Comparison of ENCODE assay signal across 19 mouse cellular contexts in genomic region chr8:13149866-13150265, GRCm38 (mm10). TPM values are rescaled to one million over a fixed set of nuclear protein-coding genes. Genes with fewer than 3 reads are reported as not detected.
DNase-seq lines count a peak whose midpoint lies in the region; ATAC-seq and TF ChIP-seq lines count a peak whose summit lies in the region.
"Had no signal": no experiment of that assay in that cellular context is flagged by ENCODE, and none has a peak within 500 bp of the region (broad histone marks: within the 10 kb centered on the region; RNA-seq: fewer than 3 reads in every experiment).

No protein-coding gene starts in this region.

- H3K4me3 ChIP-seq in cerebellum, adult 2 months (replicated peaks; ENCODE audit: insufficient read depth, low read depth, low read length) = no peak overlapping the region
- H3K4me3 ChIP-seq in midbrain, embryonic 11.5 days (ENCODE audit: low read depth, low read length) = no peak overlapping the region
- H3K4me3 ChIP-seq in midbrain, embryonic 13.5 days (replicated peaks) = no peak overlapping the region
- H3K4me3 ChIP-seq: embryonic facial prominence, embryonic 10.5 days; embryonic facial prominence, embryonic 12.5 days; forebrain, embryonic 13.5 days; forebrain, embryonic 15.5 days had no signal

- no peaks in the 10 kb centered on the region for H3K27me3 ChIP-seq in cerebellum, adult 2 months (ENCODE audit: control insufficient read depth, insufficient read depth, low read length)
- H3K27me3 ChIP-seq in midbrain, embryonic 11.5 days (ENCODE audit: control insufficient read depth, insufficient read depth, low read length) = no peaks in the 10 kb centered on the region
- H3K27me3 ChIP-seq in midbrain, embryonic 13.5 days = no peaks in the 10 kb centered on the region
- H3K27me3 ChIP-seq: embryonic facial prominence, embryonic 12.5 days; forebrain, embryonic 13.5 days; forebrain, embryonic 15.5 days had no signal

- no peak overlapping the region for H3K4me2 ChIP-seq in midbrain, embryonic 11.5 days
- no peak overlapping the region for H3K4me2 ChIP-seq in midbrain, embryonic 13.5 days (replicated peaks)
- H3K4me2 ChIP-seq: embryonic facial prominence, embryonic 12.5 days; forebrain, embryonic 13.5 days; forebrain, embryonic 15.5 days had no signal

- H3K9ac ChIP-seq in midbrain, embryonic 11.5 days (ENCODE audit: low read length) = no peak overlapping the region
- no peak overlapping the region for H3K9ac ChIP-seq in midbrain, embryonic 13.5 days (replicated peaks)
- H3K9ac ChIP-seq: embryonic facial prominence, embryonic 12.5 days; forebrain, embryonic 13.5 days; forebrain, embryonic 15.5 days; forebrain, postnatal 0 days had no signal

- peaks cover 2% of the 10 kb centered on the region; the same call in 1 of the 2 replicates for H3K4me1 ChIP-seq in cerebellum, adult 2 months (ENCODE audit: control insufficient read depth, insufficient read depth, low read length)
- H3K4me1 ChIP-seq in midbrain, embryonic 11.5 days (ENCODE audit: control insufficient read depth, insufficient read depth, low read length) = no peaks in the 10 kb centered on the region
- H3K4me1 ChIP-seq in midbrain, embryonic 13.5 days (replicated peaks) = no peaks in the 10 kb centered on the region
- H3K4me1 ChIP-seq: embryonic facial prominence, embryonic 10.5 days; embryonic facial prominence, embryonic 12.5 days; forebrain, embryonic 13.5 days; forebrain, embryonic 15.5 days had no signal

- no peak overlapping the region for H3K27ac ChIP-seq in cerebellum, adult 2 months (ENCODE audit: insufficient read depth, low read length)
- no peak overlapping the region for H3K27ac ChIP-seq in midbrain, embryonic 11.5 days (ENCODE audit: low read depth, low read length)
- H3K27ac ChIP-seq in midbrain, embryonic 13.5 days = no peak overlapping the region
- H3K27ac ChIP-seq: embryonic facial prominence, embryonic 10.5 days; embryonic facial prominence, embryonic 12.5 days; forebrain, embryonic 13.5 days; forebrain, embryonic 15.5 days had no signal

- WGBS in cerebellum, adult 2 months = 36% methylated on average over 5 of the region's 5 CpGs
- 69% methylated on average over 5 of the region's 5 CpGs for WGBS in midbrain, embryonic 11.5 days
- 78% methylated on average over 5 of the region's 5 CpGs for WGBS in midbrain, embryonic 13.5 days

- TF ChIP-seq CTCF in cerebellum, adult 2 months (IDR thresholded peaks at IDR 0.05; ENCODE audit: borderline replicate concordance, insufficient read depth, low read depth, low read length) = no peak

- no peak for TF ChIP-seq POLR2A in cerebellum, adult 2 months (IDR thresholded peaks at IDR 0.05; ENCODE audit: borderline replicate concordance, insufficient read depth, low read length)

- peaks cover 6% of the 10 kb centered on the region; the same call in 1 of the 2 replicates for H3K36me3 ChIP-seq in midbrain, embryonic 11.5 days (ENCODE audit: control insufficient read depth, insufficient read depth, low read length)
- peaks cover 62% of the 10 kb centered on the region for H3K36me3 ChIP-seq in midbrain, embryonic 13.5 days

- no peak for ATAC-seq in cerebellum, adult (ENCODE audit: insufficient number of reproducible peaks, low FRiP score, low TSS enrichment)
- no peak for ATAC-seq in midbrain, embryonic 11.5 days (ENCODE audit: low FRiP score)
- ATAC-seq in midbrain, embryonic 13.5 days = no peak
- ATAC-seq: activated CD4-positive, CD25-positive, alpha-beta regulatory T cell, adult 4 months; CD4-positive, CD25-positive, alpha-beta regulatory T cell, adult 4 months; forebrain, embryonic 13.5 days; forebrain, embryonic 15.5 days; forebrain, postnatal 0 days had no signal

- H3K9me3 ChIP-seq in midbrain, embryonic 11.5 days (ENCODE audit: control insufficient read depth, low read length) = no peaks in the 10 kb centered on the region
- H3K9me3 ChIP-seq in midbrain, embryonic 13.5 days = no peaks in the 10 kb centered on the region
- H3K9me3 ChIP-seq: embryonic facial prominence, embryonic 10.5 days; embryonic facial prominence, embryonic 12.5 days; forebrain, embryonic 13.5 days; forebrain, embryonic 15.5 days had no signal

- peak; percentile 39 to 45 for DNase-seq in cerebellum, adult 2 months
- DNase-seq in cerebellum, postnatal 4 days (ENCODE audit: low spot score in 2 of 2) = no peak
- DNase-seq in cerebellum, postnatal 25 days = peak; percentile 38 to 64
- DNase-seq in midbrain, embryonic 11.5 days (ENCODE audit: low spot score, missing footprints) = peak; percentile 61
- no peak for DNase-seq in spleen, postnatal 4 days (ENCODE audit: low spot score in 2 of 2)
- DNase-seq: adrenal gland, adult 8-10 months; adrenal gland, postnatal 14 days; adrenal gland, postnatal 36 days; B cell, adult 2 months; cerebellum, adult 11 months; forebrain, postnatal 0 days had no signal

RNA-seq across cellular contexts. Expression of gene Lamp1, which starts 9.1 kb away (rescaled TPM):
- 554 and 555 TPM in 2 replicates for polyA plus RNA-seq in cerebellum, adult 2 months (2012; rRNA removed)
- polyA plus RNA-seq in midbrain, embryonic 11.5 days (2014; fragmentation: Nextera tagmentation; extraction: Ambion mirVana) = 274 and 282 TPM in 2 replicates
- 223 and 242 TPM in 2 replicates for polyA plus RNA-seq in midbrain, embryonic 13.5 days (2015; fragmentation: Nextera tagmentation; extraction: Ambion mirVana)

RNA-seq across cellular contexts. Expression of gene Cul4a, which starts 44.4 kb away (rescaled TPM):
- polyA plus RNA-seq in cerebellum, adult 2 months (2012; rRNA removed) = 54.5 and 57.0 TPM in 2 replicates
- 89.7 and 90.1 TPM in 2 replicates for polyA plus RNA-seq in midbrain, embryonic 11.5 days (2014; fragmentation: Nextera tagmentation; extraction: Ambion mirVana)
- 69.6 and 76.1 TPM in 2 replicates for polyA plus RNA-seq in midbrain, embryonic 13.5 days (2015; fragmentation: Nextera tagmentation; extraction: Ambion mirVana)

RNA-seq across cellular contexts. Expression of gene Pcid2, which starts 44.6 kb away (rescaled TPM):
- polyA plus RNA-seq in cerebellum, adult 2 months (2012; rRNA removed) = 39.0 and 39.6 TPM in 2 replicates
- 51.5 and 58.3 TPM in 2 replicates for polyA plus RNA-seq in midbrain, embryonic 11.5 days (2014; fragmentation: Nextera tagmentation; extraction: Ambion mirVana)
- 49.2 and 50.0 TPM in 2 replicates for polyA plus RNA-seq in midbrain, embryonic 13.5 days (2015; fragmentation: Nextera tagmentation; extraction: Ambion mirVana)

RNA-seq across cellular contexts. Expression of gene Grtp1, which starts 50.6 kb away (rescaled TPM):
- polyA plus RNA-seq in cerebellum, adult 2 months (2012; rRNA removed) = 6.8 and 8.0 TPM in 2 replicates
- polyA plus RNA-seq in midbrain, embryonic 11.5 days (2014; fragmentation: Nextera tagmentation; extraction: Ambion mirVana) = 20.9 and 22.0 TPM in 2 replicates
- polyA plus RNA-seq in midbrain, embryonic 13.5 days (2015; fragmentation: Nextera tagmentation; extraction: Ambion mirVana) = 15.0 and 17.9 TPM in 2 replicates

Comparison
In these comparisons a context has a peak if more than half of its experiments do, and no peak if none do; other contexts are left out.
1. DNase-seq: peak in cerebellum, adult 2 months (2 of 2), cerebellum, postnatal 25 days (2 of 2) and midbrain, embryonic 11.5 days (single experiment); none in cerebellum, postnatal 4 days (0 of 2) and spleen, postnatal 4 days (0 of 2).